34 mouse cellular contexts compared by ENCODE assay signal in genomic region chr2:28312212-28312611, GRCm38 (mm10).
DNase-seq lines count a peak whose midpoint lies in the region; ATAC-seq and TF ChIP-seq lines count a peak whose summit lies in the region.
"Had no signal": no experiment of that assay in that cellular context is flagged by ENCODE, and none has a peak within 500 bp of the region (broad histone marks: within the 10 kb centered on the region; RNA-seq: fewer than 3 reads in every experiment).

No protein-coding gene starts in this region.

- no peaks in the 10 kb centered on the region for H3K4me1 ChIP-seq in lung, postnatal 0 days (ENCODE audit: insufficient read depth, low read depth, low read length)
- H3K4me1 ChIP-seq: embryonic facial prominence, embryonic 12.5 days; heart, embryonic 10.5 days; heart, embryonic 15.5 days; liver, embryonic 12.5 days; neural tube, embryonic 15.5 days had no signal

- intact Hi-C loops in left cerebral cortex, postnatal 10 days (cut with DNase I), result no loop called here
- intact Hi-C loops in left cerebral cortex, adult 2 months (cut with DNase I), result loop anchor here (1.0 to 2.0 kb wide), 2 partner anchors 57 to 101 kb away; no protein-coding TSS in a partner anchor

- no peak overlapping the region for H3K4me3 ChIP-seq in left cerebral cortex, adult 2 months
- no peak overlapping the region for H3K4me3 ChIP-seq in lung, postnatal 0 days (ENCODE audit: low read depth, low read length)
- H3K4me3 ChIP-seq: embryonic facial prominence, embryonic 12.5 days; heart, embryonic 10.5 days; heart, embryonic 15.5 days; liver, embryonic 12.5 days; neural tube, embryonic 15.5 days had no signal

- TF ChIP-seq CTCF in left cerebral cortex, adult 2 months (IDR thresholded peaks at IDR 0.05), result no peak
- TF ChIP-seq CTCF in lung, postnatal 0 days (IDR thresholded peaks at IDR 0.05), result no peak

- no peaks in the 10 kb centered on the region for H3K9me3 ChIP-seq in lung, postnatal 0 days (ENCODE audit: low read length)
- H3K9me3 ChIP-seq: embryonic facial prominence, embryonic 12.5 days; heart, embryonic 10.5 days; heart, embryonic 15.5 days; liver, embryonic 12.5 days; neural tube, embryonic 15.5 days had no signal

- TF ChIP-seq EP300 in lung, postnatal 0 days (IDR thresholded peaks at IDR 0.05), result no peak

- H3K9ac ChIP-seq in lung, postnatal 0 days (replicated peaks; ENCODE audit: low read depth), result no peak overlapping the region
- H3K9ac ChIP-seq: embryonic facial prominence, embryonic 12.5 days; heart, embryonic 15.5 days; liver, embryonic 12.5 days; liver, postnatal 0 days; neural tube, embryonic 15.5 days had no signal

- WGBS in lung, postnatal 0 days, result 83% methylated on average over 6 of the region's 6 CpGs

- peak; percentile 61 for DNase-seq in left cerebral cortex, adult 18-20 months (ENCODE audit: low spot score in 2 of 2)
- no peak for DNase-seq in left cerebral cortex, postnatal 10 days (ENCODE audit: extremely low spot score in 1 of 2, low spot score in 2 of 2)
- peak; percentile 86 for DNase-seq in brain, adult 2 months (ENCODE audit: low read depth, low spot score)
- DNase-seq in left cerebral cortex, adult 2 months (ENCODE audit: extremely low spot score in 1 of 2, low spot score in 2 of 2), result peak; percentile 36 to 70
- peak; percentile 68 to 87 for DNase-seq in right cerebral cortex, postnatal 36 days (ENCODE audit: low spot score in 2 of 2)
- no peak for DNase-seq in lung, postnatal 0 days (ENCODE audit: low spot score)
- no peak for DNase-seq in kidney, adult 9 months
- DNase-seq: adrenal gland, postnatal 14 days; cerebellum, adult 11-12 months; cerebellum, adult 9-11 months; embryo, embryonic 11 days; gastrocnemius, postnatal 25 days; heart, adult 11 months; kidney, adult 8-10 months; kidney, postnatal 10 days; layer of hippocampus, adult 9-11 months; liver, postnatal 0 days; lung, postnatal 10 days; midbrain, embryonic 14.5 days; retina, postnatal 1 day; spleen, adult 18-20 months; thymus, adult 2 months; thymus, postnatal 36 days had no signal

- H3K4me2 ChIP-seq in lung, postnatal 0 days (replicated peaks; ENCODE audit: low read depth, low read length), result no peak overlapping the region
- H3K4me2 ChIP-seq: embryonic facial prominence, embryonic 12.5 days; heart, embryonic 15.5 days; liver, embryonic 12.5 days; neural tube, embryonic 15.5 days had no signal

- peak overlapping the region; percentile 76 for H3K27ac ChIP-seq in left cerebral cortex, adult 2 months
- H3K27ac ChIP-seq in lung, postnatal 0 days (ENCODE audit: low read length), result no peak overlapping the region
- H3K27ac ChIP-seq: embryonic facial prominence, embryonic 12.5 days; heart, embryonic 10.5 days; heart, embryonic 15.5 days; hindbrain, postnatal 0 days; liver, embryonic 12.5 days; macrophage; neural tube, embryonic 15.5 days; stomach, postnatal 0 days had no signal

- no peak for ATAC-seq in lung, postnatal 0 days
- ATAC-seq: CD4-positive, CD25-positive, alpha-beta regulatory T cell, adult 4 months; forebrain, embryonic 14.5 days; hindbrain, postnatal 0 days; intestine, embryonic 16.5 days; liver, embryonic 12.5 days; liver, postnatal 0 days had no signal

- no peaks in the 10 kb centered on the region for H3K27me3 ChIP-seq in lung, postnatal 0 days (replicated peaks; ENCODE audit: insufficient read depth, low read length)
- H3K27me3 ChIP-seq: embryonic facial prominence, embryonic 12.5 days; heart, embryonic 15.5 days; liver, embryonic 12.5 days; neural tube, embryonic 15.5 days had no signal

- no peaks in the 10 kb centered on the region for H3K36me3 ChIP-seq in lung, postnatal 0 days (ENCODE audit: insufficient read depth, low read length)
- H3K36me3 ChIP-seq: embryonic facial prominence, embryonic 12.5 days; heart, embryonic 10.5 days; heart, embryonic 15.5 days; liver, embryonic 12.5 days; neural tube, embryonic 15.5 days had no signal

Comparison
In these comparisons a context has a peak if more than half of its experiments do, and no peak if none do; other contexts are left out.
1. DNase-seq: peak in left cerebral cortex, adult 18-20 months (2 of 2), brain, adult 2 months (single experiment), left cerebral cortex, adult 2 months (2 of 2) and right cerebral cortex, postnatal 36 days (2 of 2); none in left cerebral cortex, postnatal 10 days (0 of 2), lung, postnatal 0 days (single experiment) and kidney, adult 9 months (single experiment).